Mouse (Mus musculus) thymus, postnatal 0 days (tissue): ENCODE results near the gene Cstf3. TPM values are rescaled to one million over a fixed set of nuclear protein-coding genes. Genes with fewer than 3 reads are reported as not detected.

ENCODE experiments used
- DNase-seq: peaks from one replicate; pipeline ENCODE4 v3.0.0-alpha.2; 2015; ENCODE audit warnings: low spot score
- polyA plus RNA-seq: library from polyadenylated mRNA; unstranded; fragments of >200 nt; fragmentation: Nextera tagmentation; extraction: Ambion mirVana; gene quantifications from 2 replicates; pipeline ENCODE4 v1.2.1, GENCODE M21; 2015

Cstf3 gene
- polyA plus RNA-seq, 1 experiment from 2014 or later = 67.0 TPM

GRCm38 (mm10) chr2:104603431-104603830 is 13.1 kb downstream of the Cstf3 start:
- DNase-seq = no peak

- DNase-seq = no peak
Measured at GRCm38 (mm10) chr2:104604718-104605117, 14.4 kb downstream of the Cstf3 start.

- no peak for DNase-seq
Measured at GRCm38 (mm10) chr2:104605560-104605959, 15.2 kb downstream of the Cstf3 start.

- no peak for DNase-seq
Measured at GRCm38 (mm10) chr2:104614786-104615185, 24.5 kb downstream of the Cstf3 start.

GRCm38 (mm10) chr2:104615985-104616711 is 25.8 kb downstream of the Cstf3 start:
- no peak for DNase-seq

- DNase-seq = no peak
Measured at GRCm38 (mm10) chr2:104658659-104659058, 68.3 kb downstream of the Cstf3 start.

- DNase-seq = no peak
Measured at GRCm38 (mm10) chr2:104663372-104664100, 73.2 kb downstream of the Cstf3 start.

GRCm38 (mm10) chr2:104669122-104669804 is 78.9 kb downstream of the Cstf3 start:
- no peak for DNase-seq

- no peak for DNase-seq
Measured at GRCm38 (mm10) chr2:104671724-104672123, 81.4 kb downstream of the Cstf3 start.

- no peak for DNase-seq
Measured at GRCm38 (mm10) chr2:104677326-104677725, 87.0 kb downstream of the Cstf3 start.

GRCm38 (mm10) chr2:104684771-104685170 is 94.4 kb downstream of the Cstf3 start:
- no peak for DNase-seq

- peak; percentile 65 for DNase-seq
Measured at GRCm38 (mm10) chr2:104685418-104685817, 95.1 kb downstream of the Cstf3 start.

- DNase-seq = peak; percentile 2
Measured at GRCm38 (mm10) chr2:104687261-104687660, 96.9 kb downstream of the Cstf3 start.

- no peak for DNase-seq
Measured at GRCm38 (mm10) chr2:104688321-104688720, 98.0 kb downstream of the Cstf3 start.

GRCm38 (mm10) chr2:104688724-104689123 is 98.4 kb downstream of the Cstf3 start:
- DNase-seq = no peak

- DNase-seq = no peak
Measured at GRCm38 (mm10) chr2:104690720-104691119, 100.4 kb downstream of the Cstf3 start.

- DNase-seq = no peak
Measured at GRCm38 (mm10) chr2:104692551-104692950, 102.2 kb downstream of the Cstf3 start.

GRCm38 (mm10) chr2:104699659-104700058 is 109.3 kb downstream of the Cstf3 start:
- DNase-seq = no peak

- DNase-seq = no peak
Measured at GRCm38 (mm10) chr2:104703158-104703557, 112.8 kb downstream of the Cstf3 start.

GRCm38 (mm10) chr2:104704355-104704754 is 114.0 kb downstream of the Cstf3 start:
- DNase-seq = no peak

GRCm38 (mm10) chr2:104709786-104710337 is 119.5 kb downstream of the Cstf3 start:
- DNase-seq = no peak
